Mouse (Mus musculus) layer of hippocampus, adult 9-11 months (tissue): ENCODE measurements around the gene Cpm.

Source experiments
- DNase-seq: peaks from one replicate; pipeline ENCODE4 v3.0.0; 2022

Cpm gene

GRCm38 (mm10) chr10:117621616-117622533 lies 7.4 kb upstream of the Cpm start:
- DNase-seq: no peak

DNA sequence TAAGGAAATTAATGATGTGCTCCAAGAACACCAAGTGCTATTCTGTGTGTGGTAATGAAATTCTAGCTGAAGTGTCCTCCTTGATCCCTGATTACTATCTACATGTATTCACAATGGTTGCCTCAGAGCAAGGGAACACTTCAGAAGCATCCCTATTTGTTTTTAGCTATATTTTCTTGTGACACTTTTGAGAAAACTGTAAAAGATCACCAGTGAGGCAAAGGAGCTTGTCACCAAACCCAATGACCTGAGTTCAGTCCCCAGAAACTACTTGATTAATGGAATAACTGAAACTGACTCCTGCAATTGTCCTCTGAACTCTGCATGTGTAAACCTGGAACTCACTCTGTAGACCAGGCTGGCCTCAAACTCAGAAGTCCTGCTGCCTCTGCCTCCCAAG lies 5.9 kb upstream of the Cpm start:
- no peak for DNase-seq

DNA sequence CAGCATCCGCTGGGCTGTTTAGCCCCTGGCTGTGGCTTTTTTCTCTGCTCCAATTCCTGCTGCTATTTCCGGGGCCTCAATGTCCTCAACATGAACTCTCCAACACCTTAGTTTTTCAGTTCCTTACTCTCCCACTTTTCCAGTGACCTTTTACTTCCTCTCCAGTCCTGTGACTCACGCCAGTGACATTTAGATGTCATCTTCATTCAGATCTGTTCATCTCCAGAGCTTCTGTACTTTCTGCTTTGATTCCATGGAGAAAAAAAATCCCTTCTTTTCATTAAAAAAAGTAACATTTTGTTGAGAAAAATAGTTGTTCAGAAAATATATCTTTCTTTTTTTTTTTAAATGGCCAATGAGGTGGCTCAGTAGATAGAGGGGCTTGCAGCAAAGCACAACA lies 5.1 kb upstream of the Cpm start:
- DNase-seq: no peak

DNA sequence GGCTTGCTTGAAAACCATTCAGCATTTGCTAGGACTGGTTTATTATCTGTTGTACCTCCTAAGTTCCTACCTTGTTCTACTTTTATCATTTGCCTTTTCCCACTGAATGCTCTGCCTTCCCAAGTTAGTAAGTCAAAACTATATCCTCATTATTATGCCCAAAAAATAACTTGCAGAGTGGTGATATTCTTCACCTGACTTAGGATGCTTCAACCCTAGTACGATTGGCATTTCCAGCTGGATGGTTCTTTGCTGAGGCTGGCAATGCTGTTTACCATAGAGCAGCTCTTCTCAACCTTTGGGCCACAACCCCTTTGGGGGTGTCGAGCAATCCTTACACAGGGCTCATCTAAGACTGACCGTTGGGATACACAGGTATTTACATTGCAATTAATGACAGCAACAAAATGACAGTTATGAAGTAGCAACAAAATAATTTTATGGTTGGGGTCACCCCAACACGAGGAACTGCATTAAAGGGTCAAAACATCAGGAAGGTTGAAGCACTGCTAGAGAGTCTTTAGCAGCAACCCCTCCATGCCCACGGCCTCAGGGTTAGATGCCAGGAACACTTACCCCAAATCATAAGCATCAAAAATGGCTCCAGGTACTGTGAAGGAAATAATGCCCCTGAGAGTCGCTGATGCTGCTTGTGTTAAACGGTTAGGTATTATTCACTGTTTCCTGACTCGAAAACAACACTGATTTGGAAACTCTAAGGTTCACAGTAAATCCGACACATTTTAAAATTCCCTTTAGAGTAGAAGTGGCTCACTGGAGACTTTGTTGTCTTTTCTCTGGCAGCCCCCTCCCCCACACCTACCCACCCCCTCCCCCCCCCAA lies 4.4 kb upstream of the Cpm start:
- no peak for DNase-seq

- no peak for DNase-seq
Observed at GRCm38 (mm10) chr10:117625500-117626296, 3.6 kb upstream of the Cpm start.

DNA sequence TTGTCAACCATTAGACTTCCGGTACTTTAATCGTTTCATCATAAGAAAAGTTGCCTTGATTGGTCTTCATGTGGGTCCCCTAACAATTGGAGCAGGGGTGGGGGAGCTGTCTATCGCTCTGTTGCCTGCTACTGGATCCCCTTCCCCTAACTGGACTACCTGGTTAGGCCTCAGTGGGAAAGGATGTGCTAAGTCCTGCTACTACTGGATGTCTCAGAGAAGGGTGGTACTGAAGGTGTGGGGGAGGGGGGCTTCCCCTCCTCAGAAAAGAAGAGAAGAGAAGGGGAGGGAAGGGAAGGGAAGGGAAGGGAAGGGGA lies 3.0 kb upstream of the Cpm start:
- DNase-seq: no peak

GRCm38 (mm10) chr10:117626840-117627615 lies 2.3 kb upstream of the Cpm start:
- DNase-seq: no peak

- DNase-seq: no peak
Observed at GRCm38 (mm10) chr10:117627616-117627930, 1.7 kb upstream of the Cpm start.

DNA sequence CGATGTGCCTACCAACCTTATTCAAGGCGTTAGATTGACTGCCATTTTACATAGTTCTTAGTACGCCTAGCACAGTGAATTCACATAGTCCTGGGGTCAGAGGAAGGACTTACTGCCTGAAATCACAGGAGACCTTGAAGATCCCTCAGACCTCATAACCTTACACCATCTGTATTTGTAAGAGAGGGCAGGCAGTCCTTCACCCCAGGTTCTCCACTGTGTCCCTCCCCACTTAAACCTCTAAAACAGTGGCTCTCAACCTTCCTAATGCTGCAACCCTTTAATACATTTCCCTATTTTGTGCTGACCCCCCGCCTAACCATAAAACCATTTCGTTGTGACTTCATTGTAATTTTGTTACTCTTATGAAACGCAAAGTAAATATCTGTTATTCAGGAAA lies 1.4 kb upstream of the Cpm start:
- no peak for DNase-seq

GRCm38 (mm10) chr10:117628363-117629168 lies 734 bp upstream of the Cpm start:
- no peak for DNase-seq

GRCm38 (mm10) chr10:117630176-117630575 lies 876 bp downstream of the Cpm start:
- DNase-seq: no peak

- no peak for DNase-seq
Observed at GRCm38 (mm10) chr10:117630810-117631209, 1.5 kb downstream of the Cpm start.

DNA sequence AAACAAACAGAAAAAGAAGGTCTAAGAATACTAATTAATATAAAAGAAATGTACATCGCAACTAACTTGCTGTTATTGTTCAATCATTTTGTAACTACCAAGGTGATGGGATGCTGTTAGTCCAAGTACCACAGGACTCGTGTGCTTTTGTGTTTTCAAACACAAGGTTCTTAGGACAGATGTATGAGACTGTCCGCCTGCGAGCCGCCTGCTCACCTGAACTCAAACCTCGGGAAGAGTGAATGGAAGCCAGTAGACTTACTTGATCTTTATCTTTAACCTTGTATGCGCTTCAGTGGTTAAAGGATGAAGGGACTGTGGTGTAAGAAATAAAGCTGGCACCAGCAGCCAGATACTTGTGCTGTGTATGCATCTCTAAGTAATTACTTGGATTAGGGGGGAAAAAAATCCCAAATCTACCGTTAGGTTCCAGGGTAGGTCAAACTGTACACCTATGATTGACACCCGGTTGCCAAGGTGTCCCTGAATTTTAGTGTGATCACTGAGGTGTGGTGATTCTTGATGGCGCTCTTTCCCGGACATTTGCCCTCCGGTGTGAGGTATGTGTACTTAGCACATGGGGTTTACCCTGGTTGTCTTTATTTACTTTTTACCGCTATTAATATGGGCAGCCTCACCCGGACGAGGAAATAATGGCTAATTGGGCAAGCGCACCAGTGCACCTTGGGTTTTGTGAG lies 2.4 kb downstream of the Cpm start:
- DNase-seq: no peak

GRCm38 (mm10) chr10:117632394-117632793 lies 3.1 kb downstream of the Cpm start:
- DNase-seq: no peak

DNA sequence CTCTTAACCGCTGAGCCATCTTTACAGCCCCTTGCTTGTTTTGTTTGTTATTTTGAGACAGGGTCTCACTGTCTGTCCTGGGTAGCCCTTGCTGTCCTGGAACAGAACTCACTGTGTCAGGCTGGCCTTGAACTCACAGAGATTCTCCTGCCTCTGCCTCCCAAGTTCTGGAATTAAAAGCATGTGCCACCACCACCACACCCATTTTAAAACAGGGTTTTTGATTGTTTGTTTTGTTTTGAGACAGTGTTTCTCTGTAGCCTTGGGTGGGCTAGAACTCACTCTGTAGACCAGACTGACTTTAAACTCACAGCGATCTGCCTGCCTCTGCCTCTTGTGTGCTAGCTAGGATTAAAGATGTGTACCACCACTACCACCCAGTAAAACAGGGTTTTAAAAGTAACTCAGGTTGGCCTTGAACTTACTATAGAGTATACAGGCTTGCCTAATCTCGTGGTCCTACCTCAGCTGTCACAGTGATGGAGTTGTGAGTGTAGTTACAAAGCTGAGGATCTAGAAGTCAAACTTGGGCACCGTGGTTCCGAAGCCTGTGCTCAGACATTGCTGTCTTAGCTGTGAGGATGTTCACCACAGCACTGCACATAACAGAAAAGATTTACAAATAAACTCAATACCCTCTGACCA lies 4.4 kb downstream of the Cpm start:
- no peak for DNase-seq

DNA sequence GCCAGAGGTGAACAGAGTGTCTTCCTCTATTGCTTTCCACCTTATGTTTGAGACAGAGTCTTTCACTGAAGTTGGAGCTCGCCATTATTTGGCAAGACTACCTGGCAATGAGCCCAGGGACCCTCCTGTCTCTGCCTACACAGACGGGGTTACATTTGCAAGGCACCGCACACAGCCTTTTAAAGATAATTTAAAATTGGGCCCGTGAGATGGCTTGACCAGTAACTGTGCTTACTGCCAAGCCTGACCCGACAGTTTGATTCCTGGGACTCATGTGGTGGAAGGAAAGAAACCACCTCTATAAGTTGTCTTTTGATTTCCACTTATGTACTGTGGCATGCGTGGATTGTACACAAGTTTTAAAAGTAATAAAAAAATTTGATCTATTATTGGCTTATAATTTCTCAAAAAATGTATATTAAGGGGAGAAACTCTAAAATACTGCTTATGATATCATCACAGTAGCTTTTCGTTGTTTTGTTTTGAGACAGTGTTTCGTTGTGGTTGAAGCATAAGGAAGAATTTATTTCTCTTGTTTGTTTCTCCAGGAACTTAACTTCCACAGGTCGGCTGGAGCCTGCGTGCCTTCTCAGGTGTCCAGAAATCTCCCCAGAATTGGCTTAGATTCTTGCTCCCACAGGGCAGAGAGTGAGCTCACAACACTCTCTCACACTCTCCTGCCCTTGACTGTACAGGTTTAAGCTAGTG lies 5.2 kb downstream of the Cpm start:
- DNase-seq: no peak

DNA sequence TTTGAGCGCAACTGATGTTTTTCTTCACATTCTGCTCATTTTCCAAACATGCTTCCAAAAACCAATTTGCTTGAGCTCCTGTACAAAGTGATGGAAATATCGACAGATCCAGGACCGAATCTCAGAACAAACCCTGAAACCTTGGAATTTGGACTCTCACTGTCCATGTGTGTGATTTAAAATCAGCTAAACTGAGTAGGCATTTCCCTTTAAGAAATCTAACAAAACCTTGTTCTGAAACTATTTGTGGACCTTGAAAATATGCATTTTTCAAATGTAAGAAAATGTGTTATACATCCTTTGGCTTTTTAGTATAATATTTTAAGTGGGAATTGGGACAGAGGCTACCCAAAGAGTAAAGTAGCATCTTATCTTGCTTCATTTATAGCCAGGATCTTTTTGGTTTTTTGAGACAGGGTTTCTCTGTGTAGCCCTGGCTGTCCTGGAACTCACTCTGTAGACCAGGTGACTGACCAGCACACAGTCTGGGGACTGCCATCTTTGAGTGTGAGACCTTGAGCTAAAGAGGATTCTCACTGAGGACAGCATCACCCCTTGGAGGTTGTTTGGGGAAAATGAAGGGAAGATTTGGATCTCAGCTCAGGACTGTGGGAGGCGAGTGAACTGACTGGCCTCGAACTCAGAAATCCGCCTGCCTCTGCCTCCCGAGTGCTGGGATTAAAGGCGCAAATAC lies 5.9 kb downstream of the Cpm start:
- DNase-seq: no peak

DNA sequence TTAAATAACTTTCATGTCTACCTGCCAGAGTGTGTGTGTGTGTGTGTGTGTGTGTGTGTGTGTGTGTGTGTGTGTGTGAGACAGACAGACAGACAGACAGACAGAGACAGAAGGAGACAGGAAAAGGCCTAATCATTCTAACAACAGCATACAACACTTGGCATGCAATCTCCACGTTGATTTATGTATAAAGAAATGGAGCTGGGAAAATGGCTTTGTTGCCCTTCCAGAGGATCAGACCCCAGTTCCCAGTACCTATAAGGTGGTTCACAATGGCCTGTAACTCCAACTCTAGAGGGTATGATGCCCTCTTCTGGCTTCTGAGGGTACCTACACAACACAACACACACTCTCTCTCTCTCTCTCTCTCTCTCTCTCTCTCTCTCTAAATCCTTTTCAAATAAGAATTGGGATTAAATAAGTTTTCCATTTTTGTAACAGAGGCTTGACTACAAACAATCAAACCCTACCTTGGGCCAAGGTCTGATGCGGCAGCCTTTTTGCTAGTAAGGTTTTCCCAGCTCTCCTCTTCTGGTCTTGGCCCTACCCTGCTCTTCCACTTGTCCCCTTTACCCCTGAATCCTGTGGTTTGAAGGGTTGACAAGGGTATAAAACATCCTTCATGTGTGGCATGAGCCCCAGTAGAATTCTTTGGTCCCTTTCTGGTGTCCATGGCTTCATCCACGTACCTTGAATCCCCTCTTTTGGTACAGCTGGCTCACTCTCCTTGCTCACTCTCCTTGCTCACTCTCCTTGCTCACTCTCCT lies 6.7 kb downstream of the Cpm start:
- no peak for DNase-seq
